Mouse (Mus musculus): ENCODE results near the gene Osbpl2. TPM values are rescaled to one million over a fixed set of nuclear protein-coding genes. Genes with fewer than 3 reads are reported as not detected.
"Not testable (repeated sequence)": the region's sequence is repeated elsewhere in the genome, so short reads cannot be mapped to it uniquely, and the experiment has no call there.

Osbpl2 gene
- polyA plus RNA-seq, 1 experiment from 2014 or later, result 33.4 TPM

GRCm38 (mm10) chr2:180165855-180166254 is 46.7 kb downstream of the Osbpl2 start:
- ATAC-seq (replicated peaks; ENCODE audit: insufficient number of reproducible peaks, low FRiP score, low TSS enrichment), result no peak
- 0 out of 2 replicates have a peak, but pooled peaks cover 4% of the 10 kb centered on the region for H3K4me1 ChIP-seq (ENCODE audit: control insufficient read depth, insufficient read depth, low read length)
- H3K36me3 ChIP-seq (ENCODE audit: control insufficient read depth, insufficient read depth, low read length), result peaks cover 7% of the 10 kb centered on the region
- no peak overlapping the region for H3K27ac ChIP-seq (ENCODE audit: low read depth, low read length)
- H3K4me3 ChIP-seq (ENCODE audit: low read depth, low read length), result no peak overlapping the region
- H3K4me2 ChIP-seq, result no peak overlapping the region
- no peaks in the 10 kb centered on the region for H3K27me3 ChIP-seq (ENCODE audit: control insufficient read depth, insufficient read depth, low read length)
- H3K9ac ChIP-seq (ENCODE audit: low read depth, low read length), result no peak overlapping the region
- no peaks in the 10 kb centered on the region for H3K9me3 ChIP-seq (replicated peaks; ENCODE audit: control insufficient read depth, low read length)
- WGBS (ENCODE audit: insufficient replicate concordance), result 89% methylated on average over 2 of the region's 2 CpGs

- H3K27ac ChIP-seq (ENCODE audit: low read depth, low read length), result no peak overlapping the region
- no peak overlapping the region for H3K4me3 ChIP-seq (ENCODE audit: low read depth, low read length)
- 0 out of 2 replicates have a peak, but pooled peaks cover 4% of the 10 kb centered on the region for H3K4me1 ChIP-seq (ENCODE audit: control insufficient read depth, insufficient read depth, low read length)
- H3K4me2 ChIP-seq, result no peak overlapping the region
- no peaks in the 10 kb centered on the region for H3K9me3 ChIP-seq (replicated peaks; ENCODE audit: control insufficient read depth, low read length)
- H3K36me3 ChIP-seq (ENCODE audit: control insufficient read depth, insufficient read depth, low read length), result peaks cover 2% of the 10 kb centered on the region; the same call in 1 of the 2 replicates
- ATAC-seq (replicated peaks; ENCODE audit: insufficient number of reproducible peaks, low FRiP score, low TSS enrichment), result no peak
- H3K27me3 ChIP-seq (ENCODE audit: control insufficient read depth, insufficient read depth, low read length), result no peaks in the 10 kb centered on the region
- 69% methylated on average over 2 of the region's 2 CpGs for WGBS (ENCODE audit: insufficient replicate concordance)
- no peak overlapping the region for H3K9ac ChIP-seq (ENCODE audit: low read depth, low read length)
These were observed 47.8 kb downstream of the Osbpl2 start for GRCm38 (mm10) chr2:180166869-180167268.

GRCm38 (mm10) chr2:180170151-180170805 is 51.2 kb downstream of the Osbpl2 start:
- Histone ChIP-seq H3K9me3 (replicated peaks; ENCODE audit: control insufficient read depth, low read length) (no peaks in the 10 kb centered on the region), H3K27ac (ENCODE audit: low read depth, low read length) (no peak overlapping the region), H3K36me3 (ENCODE audit: control insufficient read depth, insufficient read depth, low read length) (peaks cover 6% of the 10 kb centered on the region; the same call in 1 of the 2 replicates), H3K4me2 (peak overlapping the region; percentile 62), H3K27me3 (ENCODE audit: control insufficient read depth, insufficient read depth, low read length) (no peaks in the 10 kb centered on the region), H3K4me1 (ENCODE audit: control insufficient read depth, insufficient read depth, low read length) (peaks cover 16% of the 10 kb centered on the region; the same call in 1 of the 2 replicates), H3K9ac (ENCODE audit: low read depth, low read length) (no peak overlapping the region), H3K4me3 (ENCODE audit: low read depth, low read length) (no peak overlapping the region)
- WGBS (ENCODE audit: insufficient replicate concordance), result 83% methylated on average over 11 of the region's 11 CpGs
- ATAC-seq (replicated peaks; ENCODE audit: insufficient number of reproducible peaks, low FRiP score, low TSS enrichment), result no peak

DNA sequence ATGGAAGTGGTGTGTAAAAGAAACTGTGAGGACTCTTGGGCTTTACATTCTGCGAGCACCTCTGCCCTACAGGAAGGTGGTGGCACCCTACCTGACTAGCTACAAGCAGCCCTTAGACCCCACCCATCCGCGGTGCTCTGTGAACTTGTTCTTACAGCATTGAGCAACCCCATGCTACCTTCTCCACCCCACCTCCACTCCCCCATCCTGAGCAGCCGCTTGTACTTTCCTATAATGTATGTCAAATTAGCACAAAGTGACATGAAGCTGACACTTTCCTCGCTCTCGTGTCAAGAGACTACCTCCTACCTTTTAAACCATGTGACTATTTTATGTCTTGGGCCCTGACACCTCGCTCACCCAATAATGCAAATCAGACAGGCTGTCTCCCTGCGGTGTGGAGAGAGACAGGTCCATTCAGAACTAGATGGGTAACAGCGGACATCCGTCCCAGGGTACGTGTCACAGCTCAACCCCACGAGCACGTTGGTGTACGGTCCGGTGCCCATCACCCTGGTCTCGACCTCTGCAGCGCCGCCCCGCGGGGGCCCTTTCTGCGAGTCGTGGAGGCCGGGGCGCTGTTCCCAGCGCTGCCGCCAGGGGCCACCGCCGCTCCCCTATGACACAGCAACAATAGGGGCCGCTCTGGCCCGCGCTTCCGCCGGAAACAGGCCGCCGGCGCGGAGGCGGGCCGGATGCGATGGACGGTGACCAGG is 51.9 kb downstream of the Osbpl2 start, which contains the start of gene Adrm1:
Adrm1 (plus strand) TSS at position 680 of the 716 bp plus-strand sequence.
- no peaks in the 10 kb centered on the region for H3K27me3 ChIP-seq (ENCODE audit: control insufficient read depth, insufficient read depth, low read length)
- peak within 1 kb of the TSS; percentile 93 for H3K27ac ChIP-seq (ENCODE audit: low read depth, low read length)
- 4% methylated on average over 41 of the region's 41 CpGs for WGBS (ENCODE audit: insufficient replicate concordance)
- peak within 1 kb of the TSS; percentile 94 for H3K4me2 ChIP-seq
- H3K9me3 ChIP-seq (replicated peaks; ENCODE audit: control insufficient read depth, low read length), result no peaks in the 10 kb centered on the region
- ATAC-seq (replicated peaks; ENCODE audit: insufficient number of reproducible peaks, low FRiP score, low TSS enrichment), result peak; percentile 98
- peak within 1 kb of the TSS; percentile 96 for H3K4me3 ChIP-seq (ENCODE audit: low read depth, low read length)
- H3K9ac ChIP-seq (ENCODE audit: low read depth, low read length), result peak within 1 kb of the TSS; percentile 97
- peaks cover 10% of the 10 kb centered on the region for H3K36me3 ChIP-seq (ENCODE audit: control insufficient read depth, insufficient read depth, low read length)
- H3K4me1 ChIP-seq (ENCODE audit: control insufficient read depth, insufficient read depth, low read length), result peaks cover 16% of the 10 kb centered on the region; the same call in 1 of the 2 replicates

DNA sequence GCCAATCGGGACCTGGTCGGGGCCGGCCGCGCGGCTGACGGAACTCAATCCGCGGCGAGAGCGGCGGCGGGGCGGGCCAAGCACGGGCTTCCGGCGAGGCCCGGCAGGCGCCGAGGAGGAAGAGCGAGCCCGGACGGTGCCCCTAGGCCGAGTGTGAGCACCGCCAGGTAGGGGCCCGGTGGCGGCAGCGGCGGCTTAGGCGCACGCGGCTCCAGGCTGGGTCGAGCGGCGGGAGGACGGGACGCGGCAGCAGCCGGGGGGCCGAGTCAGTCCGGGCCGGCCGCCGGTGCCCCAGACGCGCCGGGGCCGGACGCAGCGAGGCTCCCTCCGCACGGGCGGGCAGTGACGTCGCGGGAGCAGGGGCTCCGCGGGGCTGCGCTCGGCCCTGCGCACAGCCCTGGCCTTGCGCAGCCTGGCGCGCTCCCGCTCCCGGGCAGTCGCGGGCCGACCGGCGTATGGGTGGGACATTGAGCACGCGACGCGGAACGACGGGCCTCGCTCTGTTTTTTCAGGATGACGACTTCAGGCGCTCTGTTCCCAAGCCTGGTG is 52.5 kb downstream of the Osbpl2 start:
- H3K36me3 ChIP-seq (ENCODE audit: control insufficient read depth, insufficient read depth, low read length), result peaks cover 15% of the 10 kb centered on the region
- H3K9me3 ChIP-seq (replicated peaks; ENCODE audit: control insufficient read depth, low read length), result no peaks in the 10 kb centered on the region
- H3K4me1 ChIP-seq (ENCODE audit: control insufficient read depth, insufficient read depth, low read length), result peaks cover 16% of the 10 kb centered on the region; the same call in 1 of the 2 replicates
- H3K4me3 ChIP-seq (ENCODE audit: low read depth, low read length), result peak overlapping the region; percentile 96
- peak overlapping the region; percentile 97 for H3K9ac ChIP-seq (ENCODE audit: low read depth, low read length)
- peak; percentile 72 for ATAC-seq (replicated peaks; ENCODE audit: insufficient number of reproducible peaks, low FRiP score, low TSS enrichment)
- WGBS (ENCODE audit: insufficient replicate concordance), result 1% methylated on average over 79 of the region's 80 CpGs
- H3K27ac ChIP-seq (ENCODE audit: low read depth, low read length), result peak overlapping the region; percentile 93
- peak overlapping the region; percentile 94 for H3K4me2 ChIP-seq
- H3K27me3 ChIP-seq (ENCODE audit: control insufficient read depth, insufficient read depth, low read length), result no peaks in the 10 kb centered on the region

- H3K9ac ChIP-seq (ENCODE audit: low read depth, low read length), result peak overlapping the region; percentile 97
- no peak for ATAC-seq (replicated peaks; ENCODE audit: insufficient number of reproducible peaks, low FRiP score, low TSS enrichment)
- peak overlapping the region; percentile 93 for H3K27ac ChIP-seq (ENCODE audit: low read depth, low read length)
- peak overlapping the region; percentile 96 for H3K4me3 ChIP-seq (ENCODE audit: low read depth, low read length)
- H3K4me2 ChIP-seq, result peak overlapping the region; percentile 94
- no peaks in the 10 kb centered on the region for H3K9me3 ChIP-seq (replicated peaks; ENCODE audit: control insufficient read depth, low read length)
- peaks cover 16% of the 10 kb centered on the region; the same call in 1 of the 2 replicates for H3K4me1 ChIP-seq (ENCODE audit: control insufficient read depth, insufficient read depth, low read length)
- no peaks in the 10 kb centered on the region for H3K27me3 ChIP-seq (ENCODE audit: control insufficient read depth, insufficient read depth, low read length)
- 11% methylated on average over 7 of the region's 9 CpGs for WGBS (ENCODE audit: insufficient replicate concordance)
- H3K36me3 ChIP-seq (ENCODE audit: control insufficient read depth, insufficient read depth, low read length), result peaks cover 21% of the 10 kb centered on the region
These were observed 53.0 kb downstream of the Osbpl2 start for GRCm38 (mm10) chr2:180172152-180172551.

- ATAC-seq (replicated peaks; ENCODE audit: insufficient number of reproducible peaks, low FRiP score, low TSS enrichment), result no peak
- WGBS (ENCODE audit: insufficient replicate concordance), result 66% methylated on average over 4 of the region's 4 CpGs
- H3K27ac ChIP-seq (ENCODE audit: low read depth, low read length), result no peak overlapping the region
- no peaks in the 10 kb centered on the region for H3K27me3 ChIP-seq (ENCODE audit: control insufficient read depth, insufficient read depth, low read length)
- peaks cover 16% of the 10 kb centered on the region; the same call in 1 of the 2 replicates for H3K4me1 ChIP-seq (ENCODE audit: control insufficient read depth, insufficient read depth, low read length)
- H3K4me2 ChIP-seq, result peak overlapping the region; percentile 94
- H3K9ac ChIP-seq (ENCODE audit: low read depth, low read length), result peak overlapping the region; percentile 97; the same call in 1 of the 2 replicates
- peaks cover 25% of the 10 kb centered on the region for H3K36me3 ChIP-seq (ENCODE audit: control insufficient read depth, insufficient read depth, low read length)
- peak overlapping the region; percentile 96; the same call in 1 of the 2 replicates for H3K4me3 ChIP-seq (ENCODE audit: low read depth, low read length)
- no peaks in the 10 kb centered on the region for H3K9me3 ChIP-seq (replicated peaks; ENCODE audit: control insufficient read depth, low read length)
These were observed 54.1 kb downstream of the Osbpl2 start for GRCm38 (mm10) chr2:180173163-180173562.

DNA sequence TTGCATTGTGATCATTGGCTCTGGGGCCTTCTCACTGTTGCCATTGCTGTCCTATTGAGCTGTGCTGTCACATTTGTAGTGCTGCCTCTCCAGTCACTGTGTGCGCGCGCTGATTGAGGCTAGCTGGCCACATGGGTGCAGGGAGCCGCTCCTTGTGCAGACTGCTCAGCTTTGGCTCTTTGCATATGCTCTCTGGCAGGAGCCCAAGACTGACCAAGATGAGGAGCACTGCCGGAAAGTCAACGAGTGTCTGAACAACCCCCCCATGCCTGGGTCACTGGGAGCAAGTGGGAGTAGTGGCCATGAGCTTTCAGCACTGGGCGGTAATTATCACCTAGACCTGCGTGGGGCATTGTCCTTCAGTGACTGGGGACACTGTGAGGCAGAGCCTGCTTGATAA is 54.6 kb downstream of the Osbpl2 start:
- not testable (repeated sequence) for H3K27me3 ChIP-seq (ENCODE audit: control insufficient read depth, insufficient read depth, low read length); H3K9me3 ChIP-seq (replicated peaks; ENCODE audit: control insufficient read depth, low read length); H3K27ac ChIP-seq (ENCODE audit: low read depth, low read length); H3K4me3 ChIP-seq (ENCODE audit: low read depth, low read length); ATAC-seq (replicated peaks; ENCODE audit: insufficient number of reproducible peaks, low FRiP score, low TSS enrichment); H3K4me2 ChIP-seq; H3K9ac ChIP-seq (ENCODE audit: low read depth, low read length)
- peaks cover 25% of the 10 kb centered on the region for H3K36me3 ChIP-seq (ENCODE audit: control insufficient read depth, insufficient read depth, low read length)
- 89% methylated on average over 8 of the region's 8 CpGs for WGBS (ENCODE audit: insufficient replicate concordance)
- H3K4me1 ChIP-seq (ENCODE audit: control insufficient read depth, insufficient read depth, low read length), result peaks cover 16% of the 10 kb centered on the region; the same call in 1 of the 2 replicates

Data from heart, embryonic 11.5 days (tissue).